Mouse (Mus musculus): ENCODE measurements around the gene Slc12a5. TPM values are rescaled to one million over a fixed set of nuclear protein-coding genes. Genes with fewer than 3 reads are reported as not detected.
A peak's percentile ranks its signal among the peaks of the same experiment; 100 is the strongest.

Gene Slc12a5
- polyA plus RNA-seq, 1 experiment from 2014 or later = 1.1 TPM

DNA sequence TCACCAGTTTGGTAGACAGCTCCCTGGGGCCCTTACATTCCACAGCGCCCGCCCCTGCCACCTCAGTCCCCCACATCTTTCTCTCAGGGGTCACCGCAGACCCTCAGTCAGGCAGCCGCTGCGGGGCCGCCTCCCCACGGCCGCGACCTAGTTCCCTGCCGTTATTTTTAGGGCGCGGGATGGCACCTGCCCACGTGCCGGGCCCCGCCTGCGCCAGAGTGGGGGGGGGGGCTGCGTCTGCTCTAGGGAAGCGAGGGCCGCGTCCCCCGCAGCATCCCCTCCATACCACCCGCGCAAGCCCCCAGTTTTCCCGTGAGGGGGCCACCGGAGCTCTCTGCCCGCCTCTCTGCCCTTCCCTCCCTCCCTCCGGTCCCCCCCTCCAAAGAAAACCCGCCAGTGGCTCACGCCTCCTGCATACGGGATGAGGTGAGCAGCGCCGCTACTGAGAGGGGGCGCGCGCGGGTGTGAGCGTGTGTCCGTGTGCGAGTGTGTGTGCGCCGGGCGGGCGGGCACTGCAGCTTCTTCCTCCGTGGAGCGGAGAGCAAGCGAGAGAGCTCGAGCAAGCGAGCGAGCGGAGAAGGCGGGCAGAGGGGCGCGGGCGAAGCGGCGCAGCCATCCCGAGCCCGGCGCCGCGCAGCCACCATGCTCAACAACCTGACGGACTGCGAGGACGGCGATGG is 7.3 kb downstream of the Slc12a5 start:
- H3K4me1 ChIP-seq = peaks cover 18% of the 10 kb centered on the region
- H3K4me3 ChIP-seq (replicated peaks) = peak overlapping the region; percentile 41
- peak; percentile 28 for ATAC-seq (replicated peaks; ENCODE audit: low FRiP score)
- H3K36me3 ChIP-seq = no peaks in the 10 kb centered on the region
- H3K4me2 ChIP-seq = peak overlapping the region; percentile 69
- H3K9ac ChIP-seq = no peak overlapping the region
- WGBS = 1% methylated on average over 64 of the region's 65 CpGs
- H3K27me3 ChIP-seq = peaks cover 88% of the 10 kb centered on the region
- H3K9me3 ChIP-seq (replicated peaks) = no peaks in the 10 kb centered on the region
- no peak overlapping the region for H3K27ac ChIP-seq

DNA sequence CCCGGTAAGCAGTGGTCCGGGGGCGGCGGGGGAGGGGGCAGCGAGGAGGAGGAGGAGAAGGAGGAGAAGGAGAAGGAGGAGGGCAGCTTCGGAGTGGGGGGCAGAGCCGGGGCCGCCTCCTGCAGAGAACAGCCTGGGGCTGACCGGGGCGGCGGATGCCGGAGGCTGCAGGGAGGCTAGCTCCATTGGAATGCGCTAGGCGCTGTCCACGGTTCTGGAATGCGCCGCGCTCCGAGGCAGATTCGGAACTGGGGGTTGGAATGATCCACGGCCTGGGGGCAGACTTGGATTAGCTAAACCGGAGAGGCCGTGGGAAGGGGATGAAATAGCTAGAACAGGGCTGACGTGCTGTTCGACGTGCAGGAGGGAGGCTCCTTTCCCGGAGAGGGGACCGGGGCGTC is 7.8 kb downstream of the Slc12a5 start:
- peak; percentile 70 for ATAC-seq (replicated peaks; ENCODE audit: low FRiP score)
- H3K4me1 ChIP-seq = peaks cover 18% of the 10 kb centered on the region
- peak overlapping the region; percentile 41 for H3K4me3 ChIP-seq (replicated peaks)
- H3K4me2 ChIP-seq = peak overlapping the region; percentile 69
- H3K9ac ChIP-seq = no peak overlapping the region
- H3K9me3 ChIP-seq (replicated peaks) = no peaks in the 10 kb centered on the region
- under 1% methylated on average over 29 of the region's 29 CpGs for WGBS
- H3K27me3 ChIP-seq = peaks cover 88% of the 10 kb centered on the region
- no peak overlapping the region for H3K27ac ChIP-seq
- H3K36me3 ChIP-seq = no peaks in the 10 kb centered on the region

DNA sequence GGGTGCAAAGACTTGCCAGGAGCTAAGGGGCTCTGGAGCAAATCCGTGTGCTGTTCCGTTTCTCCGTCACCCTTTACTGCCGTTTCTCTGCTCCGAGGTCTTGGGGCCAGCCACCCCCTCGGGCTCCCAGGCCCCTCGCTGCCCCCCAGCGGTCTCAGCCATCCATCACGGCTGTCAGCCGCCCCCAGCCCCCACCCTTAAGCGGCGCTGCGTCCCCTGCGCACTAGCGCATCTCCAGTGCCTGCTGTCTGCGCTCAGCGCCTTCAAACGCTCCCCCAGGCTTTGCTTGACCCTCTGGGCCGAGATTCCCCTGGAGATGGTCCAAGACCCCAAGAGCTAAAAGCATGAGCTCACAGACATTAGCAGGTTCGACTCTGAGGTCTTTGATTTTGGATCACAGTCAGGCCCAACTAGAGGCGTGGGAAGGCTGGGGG is 8.8 kb downstream of the Slc12a5 start:
- 1% methylated on average over 21 of the region's 21 CpGs for WGBS
- Histone ChIP-seq H3K27me3 (peaks cover 89% of the 10 kb centered on the region), H3K4me2 (no peak overlapping the region), H3K9me3 (replicated peaks) (no peaks in the 10 kb centered on the region), H3K36me3 (no peaks in the 10 kb centered on the region), H3K4me1 (peaks cover 18% of the 10 kb centered on the region), H3K4me3 (replicated peaks) (no peak overlapping the region), H3K27ac (no peak overlapping the region), H3K9ac (no peak overlapping the region)
- no peak for ATAC-seq (replicated peaks; ENCODE audit: low FRiP score)

DNA sequence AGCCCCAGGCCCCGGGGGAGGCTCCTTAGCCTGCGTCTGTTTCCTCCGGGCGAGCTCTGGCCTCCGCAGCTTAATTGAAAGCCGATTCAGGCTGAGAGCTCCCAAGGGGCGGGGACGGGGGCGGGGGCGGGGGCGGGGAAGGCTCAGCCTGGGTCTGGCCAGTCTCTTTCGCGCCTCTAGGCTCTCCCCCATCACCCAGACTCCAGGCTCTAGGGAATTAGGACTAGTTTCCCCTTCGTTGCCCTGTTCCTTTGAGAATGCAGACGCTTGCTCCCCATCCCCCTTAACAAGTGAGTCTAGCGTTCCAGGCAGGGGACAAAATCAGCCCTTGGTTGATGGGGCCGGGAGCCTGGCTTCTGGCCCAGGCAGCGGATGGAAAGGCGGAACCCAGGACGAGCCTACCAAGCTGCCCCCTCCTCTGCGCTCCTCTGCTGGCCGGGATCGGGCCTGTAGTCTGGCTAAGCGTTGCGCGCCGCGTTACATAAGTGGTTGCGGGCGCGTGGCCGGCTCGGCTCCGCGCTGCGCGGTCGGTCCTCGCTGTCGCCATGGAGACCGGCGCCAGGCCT is 10.1 kb downstream of the Slc12a5 start:
- no peaks in the 10 kb centered on the region for H3K36me3 ChIP-seq
- H3K9me3 ChIP-seq (replicated peaks) = no peaks in the 10 kb centered on the region
- H3K4me3 ChIP-seq (replicated peaks) = peak overlapping the region; percentile 10; the same call in 1 of the 2 replicates
- no peak overlapping the region for H3K27ac ChIP-seq
- no peak for ATAC-seq (replicated peaks; ENCODE audit: low FRiP score)
- H3K4me1 ChIP-seq = peaks cover 18% of the 10 kb centered on the region
- WGBS = under 1% methylated on average over 42 of the region's 42 CpGs
- H3K4me2 ChIP-seq = peak overlapping the region; percentile 37
- H3K9ac ChIP-seq = no peak overlapping the region
- peaks cover 78% of the 10 kb centered on the region for H3K27me3 ChIP-seq

DNA sequence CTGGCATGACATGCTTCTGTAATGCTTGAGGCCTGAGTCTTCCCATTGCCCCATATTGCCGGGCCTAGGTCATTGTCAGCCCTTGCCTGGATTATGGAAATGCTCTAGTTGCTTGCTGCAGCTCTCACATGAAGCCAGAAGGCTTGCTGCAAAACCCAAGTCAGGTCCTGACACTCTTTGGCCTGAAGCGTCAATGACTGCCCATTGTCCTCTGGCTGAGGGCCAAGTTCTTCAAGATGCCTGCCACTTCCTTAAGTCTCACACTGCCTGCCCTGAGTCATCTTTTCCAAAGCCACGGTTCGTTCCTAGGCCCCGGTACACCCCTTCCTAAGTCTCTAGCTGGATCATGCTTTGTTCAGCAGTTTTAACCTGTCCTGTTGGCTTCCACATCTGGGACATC is 12.0 kb downstream of the Slc12a5 start:
- H3K9me3 ChIP-seq (replicated peaks) = no peaks in the 10 kb centered on the region
- no peaks in the 10 kb centered on the region for H3K36me3 ChIP-seq
- no peak overlapping the region for H3K4me2 ChIP-seq
- H3K27me3 ChIP-seq = peaks cover 67% of the 10 kb centered on the region
- WGBS = 76% methylated on average over 5 of the region's 5 CpGs
- H3K9ac ChIP-seq = no peak overlapping the region
- H3K27ac ChIP-seq = no peak overlapping the region
- no peak overlapping the region for H3K4me3 ChIP-seq (replicated peaks)
- H3K4me1 ChIP-seq = peaks cover 16% of the 10 kb centered on the region
- ATAC-seq (replicated peaks; ENCODE audit: low FRiP score) = no peak

DNA sequence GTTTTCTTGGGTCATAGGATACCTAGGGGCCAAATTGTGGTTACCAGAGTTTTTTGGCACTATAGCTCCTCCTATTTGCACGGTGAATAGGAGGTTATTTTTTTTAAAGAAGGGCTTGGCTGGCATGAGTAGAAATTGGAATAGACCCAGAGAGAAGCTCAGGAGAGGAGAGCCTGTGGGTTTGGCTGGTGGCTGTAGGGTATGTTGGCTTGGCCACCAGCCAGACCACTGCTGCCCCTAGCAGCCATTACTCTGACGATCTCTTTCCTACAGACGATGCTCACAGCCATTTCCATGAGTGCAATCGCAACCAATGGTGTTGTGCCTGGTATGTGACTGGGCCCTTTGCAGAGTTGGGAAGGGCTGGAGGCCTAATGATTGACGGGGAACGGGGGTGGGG is 15.0 kb downstream of the Slc12a5 start:
- Histone ChIP-seq H3K36me3 (no peaks in the 10 kb centered on the region), H3K27ac (no peak overlapping the region), H3K4me3 (replicated peaks) (no peak overlapping the region), H3K9me3 (replicated peaks) (no peaks in the 10 kb centered on the region), H3K9ac (no peak overlapping the region), H3K4me2 (no peak overlapping the region), H3K4me1 (peaks cover 5% of the 10 kb centered on the region), H3K27me3 (peaks cover 38% of the 10 kb centered on the region)
- no peak for ATAC-seq (replicated peaks; ENCODE audit: low FRiP score)
- WGBS = 76% methylated on average over 6 of the region's 6 CpGs

DNA sequence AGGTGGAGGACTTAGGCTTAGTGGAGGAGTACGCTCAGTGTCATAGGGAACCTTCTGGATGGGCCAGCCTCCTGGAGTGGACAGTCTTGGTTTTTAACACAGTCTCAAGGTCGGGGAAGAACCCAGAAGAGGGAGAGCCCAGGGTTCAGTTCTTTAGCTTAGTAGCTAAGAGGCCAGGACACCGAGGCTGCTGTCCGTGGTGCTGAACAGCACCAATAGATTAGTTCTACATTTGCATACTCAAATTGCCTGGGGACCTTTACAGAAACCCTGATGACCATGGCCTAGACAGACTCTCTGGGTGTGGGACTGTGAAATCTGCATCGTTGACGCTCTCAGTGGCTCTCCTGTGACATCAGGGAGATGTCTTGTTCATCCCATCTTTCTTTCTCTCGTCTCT is 19.1 kb downstream of the Slc12a5 start:
- Histone ChIP-seq H3K27ac (no peak overlapping the region), H3K36me3 (no peaks in the 10 kb centered on the region), H3K9ac (no peak overlapping the region), H3K9me3 (replicated peaks) (no peaks in the 10 kb centered on the region), H3K4me1 (no peaks in the 10 kb centered on the region), H3K27me3 (peaks cover 8% of the 10 kb centered on the region; the same call in 1 of the 2 replicates), H3K4me3 (replicated peaks) (no peak overlapping the region), H3K4me2 (no peak overlapping the region)
- ATAC-seq (replicated peaks; ENCODE audit: low FRiP score) = no peak
- whole genome bisulfite sequencing = 22% methylated on average over 7 of the region's 7 CpGs

DNA sequence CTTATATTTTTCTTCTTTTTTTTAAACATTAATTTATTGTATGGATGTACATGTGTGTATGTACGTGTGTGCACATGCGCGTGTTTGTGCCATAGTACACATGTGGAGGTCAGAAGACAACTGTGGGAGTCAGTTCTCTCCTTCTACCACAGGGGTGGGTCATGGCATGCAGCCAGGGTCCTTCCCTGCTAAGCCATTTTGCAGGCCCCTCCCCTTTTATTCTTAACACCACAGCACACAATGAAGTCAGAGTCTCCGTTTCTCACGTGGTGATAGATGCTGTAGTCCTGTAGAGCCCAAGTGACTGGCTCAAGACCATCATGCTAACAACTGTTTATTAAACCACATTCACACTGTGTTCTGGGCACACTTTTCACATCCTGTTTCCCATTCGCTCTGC is 25.4 kb downstream of the Slc12a5 start:
- Histone ChIP-seq H3K27me3 (no peaks in the 10 kb centered on the region), H3K4me3 (replicated peaks) (no peak overlapping the region), H3K9ac (no peak overlapping the region), H3K4me2 (no peak overlapping the region), H3K9me3 (replicated peaks) (no peaks in the 10 kb centered on the region), H3K36me3 (no peaks in the 10 kb centered on the region), H3K4me1 (no peaks in the 10 kb centered on the region), H3K27ac (no peak overlapping the region)
- no peak for ATAC-seq (replicated peaks; ENCODE audit: low FRiP score)
- 82% methylated on average over 6 of the region's 6 CpGs for WGBS

DNA sequence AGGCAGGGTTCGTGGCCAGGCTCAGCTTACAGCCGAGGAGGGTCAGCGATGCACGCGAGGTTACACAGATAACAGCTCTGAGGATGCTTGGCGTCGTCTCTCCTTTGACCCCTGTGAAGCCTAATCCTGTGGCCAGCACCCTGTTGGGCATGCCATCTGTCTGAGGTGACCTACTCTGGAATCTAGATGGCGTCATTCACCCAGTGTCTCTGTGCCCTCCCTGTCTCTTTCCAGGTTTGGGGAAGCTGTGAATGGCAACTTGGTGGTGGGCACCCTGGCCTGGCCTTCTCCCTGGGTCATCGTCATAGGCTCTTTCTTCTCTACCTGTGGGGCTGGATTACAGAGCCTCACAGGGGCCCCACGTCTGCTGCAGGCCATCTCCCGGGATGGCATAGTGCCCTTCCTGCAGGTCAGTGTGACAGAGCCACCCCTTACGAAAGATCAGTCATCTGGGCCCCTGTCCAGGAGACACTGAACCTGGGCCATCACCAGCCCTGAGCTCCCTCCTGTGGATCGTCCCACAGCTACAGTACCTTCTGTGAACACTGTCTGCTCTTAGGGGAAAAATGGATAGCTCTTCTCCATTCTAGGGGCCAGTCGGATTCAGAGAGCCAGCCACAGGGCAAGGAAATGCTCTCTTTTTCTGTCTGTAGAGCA is 25.9 kb downstream of the Slc12a5 start:
- H3K27ac ChIP-seq = no peak overlapping the region
- H3K4me3 ChIP-seq (replicated peaks) = no peak overlapping the region
- WGBS = 65% methylated on average over 14 of the region's 14 CpGs
- no peak overlapping the region for H3K4me2 ChIP-seq
- ATAC-seq (replicated peaks; ENCODE audit: low FRiP score) = no peak
- no peaks in the 10 kb centered on the region for H3K4me1 ChIP-seq
- no peaks in the 10 kb centered on the region for H3K27me3 ChIP-seq
- H3K36me3 ChIP-seq = no peaks in the 10 kb centered on the region
- H3K9ac ChIP-seq = no peak overlapping the region
- H3K9me3 ChIP-seq (replicated peaks) = no peaks in the 10 kb centered on the region

DNA sequence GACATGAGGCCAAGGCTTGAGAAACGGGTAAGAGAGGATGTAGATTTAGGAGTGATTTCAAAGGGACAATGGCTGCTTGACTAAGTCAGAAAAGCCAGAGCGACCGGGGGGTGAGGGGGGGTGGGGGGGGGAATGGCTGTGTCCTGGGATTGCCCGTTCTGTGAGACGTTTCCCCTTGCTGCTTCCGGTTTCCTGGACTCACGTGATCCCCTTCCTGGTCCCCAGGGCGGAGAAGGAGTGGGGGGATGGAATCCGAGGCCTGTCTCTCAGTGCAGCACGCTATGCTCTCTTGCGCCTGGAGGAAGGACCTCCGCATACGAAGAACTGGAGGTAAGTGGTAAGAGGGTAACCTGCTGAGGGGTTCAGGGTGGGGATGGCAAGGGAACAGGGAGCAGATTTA is 28.2 kb downstream of the Slc12a5 start:
- Histone ChIP-seq H3K36me3 (no peaks in the 10 kb centered on the region), H3K4me2 (no peak overlapping the region), H3K9me3 (replicated peaks) (no peaks in the 10 kb centered on the region), H3K27me3 (no peaks in the 10 kb centered on the region), H3K9ac (no peak overlapping the region), H3K27ac (no peak overlapping the region), H3K4me3 (replicated peaks) (no peak overlapping the region), H3K4me1 (0 out of 2 replicates have a peak, but pooled peaks cover 2% of the 10 kb centered on the region)
- WGBS = 61% methylated on average over 13 of the region's 13 CpGs
- ATAC-seq (replicated peaks; ENCODE audit: low FRiP score) = no peak

DNA sequence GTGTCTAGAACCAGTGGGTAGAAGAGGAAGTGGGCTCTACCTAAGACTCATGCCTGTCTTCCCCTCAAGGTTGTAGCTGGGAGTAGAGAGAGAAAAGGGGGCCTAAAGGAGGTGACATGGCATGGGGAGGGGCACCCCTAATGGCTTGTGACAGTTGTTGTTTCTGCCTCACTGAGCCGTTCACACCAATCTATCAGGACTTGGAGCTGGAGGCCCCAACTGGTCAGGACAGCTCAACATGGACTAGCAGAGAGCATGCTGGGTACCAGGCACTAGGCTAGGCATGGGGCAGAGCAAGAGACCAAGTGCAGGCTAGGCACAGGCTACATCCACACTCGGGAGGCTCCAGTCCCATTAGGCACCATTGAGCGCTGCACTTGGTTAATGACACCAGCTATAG is 30.5 kb downstream of the Slc12a5 start:
- Histone ChIP-seq H3K27ac (no peak overlapping the region), H3K36me3 (no peaks in the 10 kb centered on the region), H3K9me3 (replicated peaks) (no peaks in the 10 kb centered on the region), H3K4me2 (no peak overlapping the region), H3K4me3 (replicated peaks) (no peak overlapping the region), H3K9ac (no peak overlapping the region), H3K4me1 (0 out of 2 replicates have a peak, but pooled peaks cover 2% of the 10 kb centered on the region), H3K27me3 (peaks cover 18% of the 10 kb centered on the region)
- WGBS = 66% methylated on average over 3 of the region's 3 CpGs
- ATAC-seq (replicated peaks; ENCODE audit: low FRiP score) = no peak

DNA sequence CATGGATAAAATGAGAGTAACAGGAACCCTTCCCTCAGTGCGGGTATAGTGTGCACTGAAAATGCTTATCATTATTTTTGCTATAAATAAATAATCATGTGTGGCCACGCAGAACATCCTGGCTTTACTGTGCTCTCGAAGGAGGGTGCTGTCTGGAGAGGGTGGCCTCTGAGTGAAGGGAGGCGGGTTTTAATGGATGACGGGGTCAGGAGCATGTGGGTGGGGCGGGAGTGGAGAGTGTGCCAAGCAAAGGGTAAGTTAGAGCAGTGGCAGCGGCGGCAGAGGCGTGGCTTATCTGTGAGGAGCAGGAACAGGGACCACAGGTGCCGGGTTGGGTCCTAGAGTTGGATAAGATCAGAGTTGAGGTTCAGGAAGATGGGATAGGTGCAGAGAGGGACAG is 31.2 kb downstream of the Slc12a5 start:
- no peak overlapping the region for H3K27ac ChIP-seq
- H3K4me3 ChIP-seq (replicated peaks) = no peak overlapping the region
- peaks cover 25% of the 10 kb centered on the region for H3K27me3 ChIP-seq
- no peak overlapping the region for H3K4me2 ChIP-seq
- peaks cover 5% of the 10 kb centered on the region; the same call in 1 of the 2 replicates for H3K4me1 ChIP-seq
- WGBS = 37% methylated on average over 10 of the region's 10 CpGs
- no peaks in the 10 kb centered on the region for H3K9me3 ChIP-seq (replicated peaks)
- no peak; the same call in 1 of the 2 replicates for ATAC-seq (replicated peaks; ENCODE audit: low FRiP score)
- no peaks in the 10 kb centered on the region for H3K36me3 ChIP-seq
- H3K9ac ChIP-seq = no peak overlapping the region

Measured in kidney, embryonic 15.5 days (tissue).